Mouse (Mus musculus): ENCODE results near the gene Nck2.

Gene Nck2

GRCm38 (mm10) chr1:43571105-43571504 lies 126.7 kb downstream of the Nck2 start:
- DNase-seq (ENCODE audit: low read depth in 1 of 2, low spot score in 2 of 2): no peak

GRCm38 (mm10) chr1:43574793-43575304 lies 130.5 kb downstream of the Nck2 start:
- DNase-seq (ENCODE audit: low read depth in 1 of 2, low spot score in 2 of 2): no peak

DNA sequence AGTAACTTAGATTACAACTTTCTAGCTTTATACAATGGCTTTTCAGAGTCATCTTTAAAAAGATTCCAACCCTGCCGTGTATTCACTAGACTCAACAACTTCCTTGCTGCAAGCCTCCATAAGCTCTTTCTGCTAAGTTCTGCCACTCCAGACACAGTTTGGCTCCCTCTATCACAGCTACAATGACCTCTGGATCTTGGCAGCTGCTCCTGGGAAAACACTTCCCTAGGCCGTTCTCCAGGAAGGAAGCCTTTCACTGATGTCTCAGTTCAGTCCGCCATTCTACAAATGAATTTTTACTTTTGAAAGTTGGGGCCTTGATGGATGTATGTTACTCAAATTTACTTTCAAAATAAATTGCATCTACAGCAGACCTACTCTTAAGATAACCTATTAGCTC lies 133.0 kb downstream of the Nck2 start:
- DNase-seq (ENCODE audit: low read depth in 1 of 2, low spot score in 2 of 2): no peak

GRCm38 (mm10) chr1:43583564-43583963 lies 139.2 kb downstream of the Nck2 start:
- no peak for DNase-seq (ENCODE audit: low read depth in 1 of 2, low spot score in 2 of 2)

DNA sequence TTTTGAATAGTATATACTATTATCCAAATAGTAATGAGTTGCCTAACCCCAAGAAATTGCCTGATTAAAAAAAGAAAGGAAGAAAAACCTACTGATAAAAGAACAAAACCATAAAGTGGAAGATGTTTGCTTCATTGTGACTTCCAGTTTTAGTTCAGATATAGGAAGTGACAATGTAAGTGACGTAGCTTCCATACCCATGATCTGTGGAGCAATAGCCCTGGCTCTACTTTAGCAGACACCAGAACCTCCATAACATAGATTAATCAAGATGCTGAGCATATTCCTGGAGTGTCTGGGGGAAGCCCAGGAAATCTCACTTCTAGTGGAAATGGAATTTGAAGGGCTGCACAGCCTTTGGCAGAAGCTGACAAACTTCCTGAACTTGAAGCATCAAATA lies 144.6 kb downstream of the Nck2 start:
- no peak for DNase-seq (ENCODE audit: low read depth in 1 of 2, low spot score in 2 of 2)

DNA sequence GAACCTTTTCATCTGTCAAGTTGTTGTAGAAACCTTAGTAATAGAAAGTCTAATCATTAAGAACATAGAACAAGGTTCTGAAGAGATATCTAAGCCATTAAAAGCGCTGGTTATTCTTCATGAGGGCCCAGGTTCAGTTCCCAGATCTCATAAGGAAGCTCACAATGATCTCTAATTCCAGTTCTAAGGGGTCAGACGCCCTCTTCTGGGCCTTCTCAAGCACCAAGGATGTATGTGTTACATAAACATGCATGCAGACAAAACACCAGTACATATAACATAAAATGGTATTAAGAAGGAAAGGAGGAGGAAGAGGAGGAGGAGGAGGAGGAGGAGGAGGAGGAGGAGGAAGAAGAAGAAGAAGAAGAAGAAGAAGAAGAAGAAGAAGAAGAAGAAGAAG lies 145.5 kb downstream of the Nck2 start:
- DNase-seq (ENCODE audit: low read depth in 1 of 2, low spot score in 2 of 2): no peak

DNA sequence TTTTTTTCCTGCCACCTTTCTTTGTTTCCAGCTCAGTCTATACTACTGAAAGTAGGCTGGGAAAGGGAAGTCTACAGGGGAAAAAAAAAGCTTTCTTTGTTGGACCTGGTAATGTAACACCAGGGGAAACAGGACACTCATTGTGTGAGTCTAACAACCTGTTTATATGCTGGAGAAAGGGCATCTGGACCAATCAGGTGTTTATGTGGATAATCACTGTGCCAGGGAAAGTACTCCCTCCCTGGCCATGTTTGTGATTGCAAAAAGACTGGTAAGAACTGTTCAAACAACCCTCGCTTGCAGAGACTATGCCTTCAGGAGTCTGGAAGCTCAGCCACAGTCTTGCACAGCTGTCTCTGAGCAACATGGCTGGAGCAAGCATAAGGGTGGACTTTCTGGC lies 146.3 kb downstream of the Nck2 start:
- DNase-seq (ENCODE audit: low read depth in 1 of 2, low spot score in 2 of 2): no peak

DNA sequence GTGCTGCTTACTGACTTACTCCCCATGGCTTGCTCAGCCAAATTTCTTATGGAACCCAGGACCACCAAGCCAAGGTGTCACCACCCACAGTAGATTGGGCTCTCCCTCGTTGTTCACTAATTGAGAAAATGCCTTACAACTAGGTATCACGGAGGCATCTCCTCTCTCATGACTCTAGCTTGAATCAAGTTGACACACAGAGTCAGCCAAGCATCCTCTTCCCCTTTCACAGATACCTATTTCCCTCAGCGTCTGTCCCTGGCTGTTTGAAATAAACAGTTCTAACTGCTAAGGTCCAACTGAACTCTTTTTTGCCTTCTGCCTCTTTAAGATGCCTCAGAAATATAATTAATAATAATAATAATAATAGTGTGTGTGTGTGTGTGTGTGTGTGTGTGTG lies 148.7 kb downstream of the Nck2 start:
- DNase-seq (ENCODE audit: low read depth in 1 of 2, low spot score in 2 of 2): no peak

- no peak for DNase-seq (ENCODE audit: low read depth in 1 of 2, low spot score in 2 of 2)
Measured at GRCm38 (mm10) chr1:43594738-43595137, 150.4 kb downstream of the Nck2 start.

- DNase-seq (ENCODE audit: low read depth in 1 of 2, low spot score in 2 of 2): no peak
Measured at GRCm38 (mm10) chr1:43597731-43598130, 153.4 kb downstream of the Nck2 start.

GRCm38 (mm10) chr1:43599483-43599882 lies 155.1 kb downstream of the Nck2 start:
- DNase-seq (ENCODE audit: low read depth in 1 of 2, low spot score in 2 of 2): no peak

- no peak for DNase-seq (ENCODE audit: low read depth in 1 of 2, low spot score in 2 of 2)
Measured at GRCm38 (mm10) chr1:43601054-43601453, 156.7 kb downstream of the Nck2 start.

- no peak for DNase-seq (ENCODE audit: low read depth in 1 of 2, low spot score in 2 of 2)
Measured at GRCm38 (mm10) chr1:43615948-43616347, 171.6 kb downstream of the Nck2 start.

Measured in monocyte, adult 2 months (primary cell).